In the genomic region with DNA sequence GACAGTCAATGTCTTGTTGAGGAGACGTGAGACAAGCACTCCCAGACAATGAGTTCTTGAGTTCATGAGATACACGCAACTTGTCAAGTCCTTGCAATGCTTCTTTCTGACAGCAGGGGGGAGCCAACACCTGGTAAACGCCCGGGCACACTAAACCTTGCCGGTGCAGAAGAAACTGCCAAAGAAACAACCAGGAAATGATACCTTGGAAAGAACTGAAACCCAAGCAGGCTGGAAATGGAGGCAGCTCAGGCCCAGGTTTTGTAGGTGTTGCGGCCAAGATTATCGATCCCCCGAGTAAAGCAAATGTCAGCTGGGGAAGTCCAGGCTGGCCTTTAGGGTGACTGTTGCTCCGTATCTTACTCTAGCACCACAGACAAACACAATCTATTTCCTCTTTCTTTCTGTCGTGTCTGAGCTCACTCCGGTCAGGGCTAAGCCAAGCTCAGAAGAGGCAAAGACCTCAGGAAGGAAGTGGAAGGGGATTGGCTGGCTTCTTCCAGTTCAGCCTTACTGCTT, we compare ENCODE assay signal across 8 mouse cellular contexts. TPM values are rescaled to one million over a fixed set of nuclear protein-coding genes. Genes with fewer than 3 reads are reported as not detected.
DNase-seq lines count a peak whose midpoint lies in the region; ATAC-seq lines count a peak whose summit lies in the region.

No protein-coding gene starts in this region.

- 43% methylated on average over 11 of the region's 11 CpGs for whole genome bisulfite sequencing in hindbrain, embryonic 13.5 days

- no peak overlapping the region for H3K9ac ChIP-seq in hindbrain, embryonic 13.5 days

- peak; percentile 95 for DNase-seq in NIH3T3 (ENCODE audit: low read depth)
- DNase-seq in cerebellum, adult 9-10 months = peak; percentile 79
- peak; percentile 46 to 93 for DNase-seq in frontal cortex, adult 2 months (ENCODE audit: extremely low spot score in 1 of 2, low spot score in 1 of 2)
- DNase-seq in layer of hippocampus, postnatal 14 days (ENCODE audit: low spot score in 2 of 2) = peak; percentile 71 to 85
- DNase-seq in lung, postnatal 36 days = peak; percentile 93
- peak; percentile 92 for DNase-seq in retina, embryonic 14.5 days (ENCODE audit: low spot score)
- DNase-seq in thymus, postnatal 4 days = peak; percentile 90

- no peak overlapping the region for H3K4me3 ChIP-seq in hindbrain, embryonic 13.5 days

- 0 out of 2 replicates have a peak, but pooled peaks cover 2% of the 10 kb centered on the region for H3K27me3 ChIP-seq in hindbrain, embryonic 13.5 days

- peak overlapping the region; percentile 25; the same call in 1 of the 2 replicates for H3K4me2 ChIP-seq in hindbrain, embryonic 13.5 days

- H3K4me1 ChIP-seq in hindbrain, embryonic 13.5 days (replicated peaks) = 0 out of 2 replicates have a peak, but pooled peaks cover 2% of the 10 kb centered on the region

- no peak overlapping the region for H3K27ac ChIP-seq in hindbrain, embryonic 13.5 days

- peak; percentile 59; the same call in 1 of the 2 replicates for ATAC-seq in hindbrain, embryonic 13.5 days (ENCODE audit: low FRiP score)

- H3K9me3 ChIP-seq in hindbrain, embryonic 13.5 days = no peaks in the 10 kb centered on the region

- H3K36me3 ChIP-seq in hindbrain, embryonic 13.5 days = no peaks in the 10 kb centered on the region

RNA-seq across cellular contexts. Expression of gene Tspan2, which starts 19.2 kb away (rescaled TPM):
- polyA plus RNA-seq in frontal cortex, adult 2 months (2012; rRNA removed) = 46.1 and 50.2 TPM in 2 replicates
- 7.5 and 8.6 TPM in 2 replicates for polyA plus RNA-seq in hindbrain, embryonic 13.5 days (2015; fragmentation: Nextera tagmentation; extraction: Ambion mirVana)
- 100 to 1,000 TPM; 120 to 140 TPM for total RNA-seq in layer of hippocampus, postnatal 14 days (2021)
